Mouse (Mus musculus) lung, embryonic 15.5 days (tissue): ENCODE results near the gene Rcor1. TPM values are rescaled to one million over a fixed set of nuclear protein-coding genes. Genes with fewer than 3 reads are reported as not detected.

ENCODE experiments used
- ATAC-seq: fragments of 200-750 bp; cut with Nextera tagmentation; 2 replicates; pipeline ENCODE4 v1.8.0; 2017; ENCODE audit warnings: moderate number of reproducible peaks, borderline replicate concordance; ENCODE audit not compliant: low FRiP score, low TSS enrichment; ENCODE audit errors: extremely low read depth
- H3K27ac ChIP-seq: fragments of 300-500 bp; sonication (generic); 2 replicates; pipeline ENCODE4 v1.5.1; 2015; ENCODE audit warnings: moderate library complexity, mild to moderate bottlenecking, inconsistent platforms
- H3K27me3 ChIP-seq: fragments of 300-500 bp; sonication (generic); 2 replicates; pipeline ENCODE4 v1.6.1; 2015; ENCODE audit warnings: inconsistent platforms
- H3K36me3 ChIP-seq: fragments of 300-500 bp; sonication (generic); 2 replicates; pipeline ENCODE4 v1.6.1; 2015; ENCODE audit warnings: inconsistent platforms
- H3K4me1 ChIP-seq: fragments of 300-500 bp; sonication (generic); 2 replicates; pipeline ENCODE4 v1.6.1; 2015; ENCODE audit warnings: inconsistent platforms
- H3K4me2 ChIP-seq: fragments of 300-500 bp; sonication (generic); 2 replicates; pipeline ENCODE4 v1.6.1; 2015; ENCODE audit warnings: inconsistent platforms, mild to moderate bottlenecking, moderate library complexity
- H3K4me3 ChIP-seq: fragments of 300-500 bp; sonication (generic); 2 replicates; pipeline ENCODE4 v1.5.1; 2015; ENCODE audit warnings: mild to moderate bottlenecking, inconsistent platforms
- H3K9ac ChIP-seq: fragments of 300-500 bp; sonication (generic); 2 replicates; pipeline ENCODE4 v1.6.1; 2015; ENCODE audit warnings: inconsistent platforms
- H3K9me3 ChIP-seq: fragments of 300-500 bp; sonication (generic); 2 replicates; pipeline ENCODE4 v1.6.1; 2016; ENCODE audit warnings: inconsistent platforms
- WGBS: fragments of 180-500 bp; shearing (Covaris S2); methylation state at CpG from one replicate; pipeline ENCODE4 v1.1.7; 2015; 5-methylcytosine and 5-hydroxymethylcytosine counted together
- polyA plus RNA-seq: library from polyadenylated mRNA; unstranded; fragments of >200 nt; fragmentation: Nextera tagmentation; extraction: Ambion mirVana; gene quantifications from 2 replicates; pipeline ENCODE4 v1.2.1, GENCODE M21; 2015

Gene Rcor1
- 10.9 and 11.4 TPM in 2 replicates for polyA plus RNA-seq

GRCm38 (mm10) chr12:111038976-111039612 is at the start of gene Rcor1:
Gene Rcor1, plus strand, starts transcription at chr12:111039351.
- Histone ChIP-seq H3K27me3 (no peaks in the 10 kb centered on the region), H3K36me3 (peaks cover 5% of the 10 kb centered on the region; the same call in 1 of the 2 replicates), H3K9me3 (no peaks in the 10 kb centered on the region), H3K9ac (peak within 1 kb of the TSS; percentile 93), H3K4me2 (peak within 1 kb of the TSS; percentile 92), H3K4me3 (peak within 1 kb of the TSS; percentile 93), H3K27ac (peak within 1 kb of the TSS; percentile 99), H3K4me1 (peaks cover 28% of the 10 kb centered on the region)
- WGBS: under 1% methylated on average over 31 of the region's 76 CpGs
- ATAC-seq: peak; percentile 98

- H3K36me3 ChIP-seq: no peaks in the 10 kb centered on the region
- ATAC-seq: no peak
- H3K4me1 ChIP-seq: peaks cover 23% of the 10 kb centered on the region
- no peaks in the 10 kb centered on the region for H3K9me3 ChIP-seq
- no peak overlapping the region for H3K27ac ChIP-seq
- H3K9ac ChIP-seq: no peak overlapping the region
- no peak overlapping the region for H3K4me2 ChIP-seq
- H3K27me3 ChIP-seq: no peaks in the 10 kb centered on the region
- no peak overlapping the region for H3K4me3 ChIP-seq
- 85% methylated on average over 3 of the region's 3 CpGs for WGBS
These were observed 49.7 kb upstream of the Rcor1 start for GRCm38 (mm10) chr12:110989409-110989808.

DNA sequence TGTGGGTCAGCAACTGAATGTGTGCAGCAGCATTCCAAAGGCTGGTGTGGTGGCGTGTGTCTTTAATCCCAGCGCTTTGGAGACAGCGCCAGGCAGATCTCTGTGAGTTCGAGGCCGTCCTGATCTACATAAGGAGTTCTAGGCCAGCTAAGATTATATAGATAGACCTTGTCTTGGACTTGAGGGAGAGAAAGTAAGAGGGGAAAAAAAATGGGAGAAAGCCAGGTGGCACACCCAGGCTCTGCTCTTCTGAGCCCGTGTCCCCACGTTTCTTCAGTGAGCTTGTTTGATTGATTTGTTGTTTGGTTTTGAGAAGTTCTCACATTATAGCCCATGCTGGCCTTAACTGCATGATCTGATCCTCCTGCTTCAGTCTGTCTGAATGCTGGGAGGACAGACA is 48.7 kb upstream of the Rcor1 start:
- WGBS: 84% methylated on average over 7 of the region's 7 CpGs
- peaks cover 20% of the 10 kb centered on the region for H3K4me1 ChIP-seq
- H3K36me3 ChIP-seq: no peaks in the 10 kb centered on the region
- H3K4me3 ChIP-seq: no peak overlapping the region
- H3K9me3 ChIP-seq: no peaks in the 10 kb centered on the region
- no peak overlapping the region for H3K9ac ChIP-seq
- no peak overlapping the region for H3K27ac ChIP-seq
- ATAC-seq: no peak
- H3K4me2 ChIP-seq: no peak overlapping the region
- no peaks in the 10 kb centered on the region for H3K27me3 ChIP-seq

DNA sequence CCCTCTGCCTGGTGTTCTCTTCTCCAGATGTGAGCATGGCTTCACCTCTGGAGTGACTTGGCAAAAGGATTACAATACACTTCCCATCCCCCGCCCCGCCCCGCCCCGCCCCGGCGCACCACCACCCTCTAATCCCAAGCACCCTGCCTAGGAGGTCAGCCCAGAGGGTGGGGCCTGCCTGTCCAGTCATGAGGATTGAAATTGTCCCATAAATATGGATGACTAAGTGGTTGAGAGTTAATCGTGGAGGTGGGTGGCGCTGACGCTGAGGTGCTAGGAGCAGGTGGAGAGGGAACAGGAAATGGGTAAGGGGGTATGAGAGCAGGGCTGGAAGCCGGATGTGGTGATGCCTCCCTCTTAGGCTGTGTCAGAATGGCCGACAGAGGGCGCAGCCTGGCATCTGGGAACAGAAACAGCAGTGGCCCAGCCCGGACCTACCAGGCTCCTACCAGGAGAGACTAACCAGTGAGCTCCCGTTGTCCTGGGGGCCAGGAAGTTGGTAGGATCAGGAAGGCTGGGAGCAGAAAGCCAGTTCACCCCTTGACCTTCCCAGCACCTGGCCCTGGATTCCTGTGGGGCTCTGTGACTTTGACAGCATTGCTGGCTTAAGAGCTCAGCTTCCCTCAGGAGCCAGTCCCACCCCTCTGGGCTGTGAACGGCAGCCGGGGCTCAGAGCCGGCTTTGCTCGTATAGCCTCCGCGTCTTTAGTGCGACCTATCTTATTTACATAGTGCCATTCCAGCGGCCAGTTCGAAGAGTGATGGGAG is 47.6 kb upstream of the Rcor1 start:
- Histone ChIP-seq H3K4me3 (peak overlapping the region; percentile 54), H3K4me1 (peaks cover 20% of the 10 kb centered on the region), H3K4me2 (peak overlapping the region; percentile 74), H3K36me3 (no peaks in the 10 kb centered on the region), H3K9me3 (no peaks in the 10 kb centered on the region), H3K27ac (peak overlapping the region; percentile 77), H3K27me3 (no peaks in the 10 kb centered on the region), H3K9ac (peak overlapping the region; percentile 69)
- peak; percentile 91 for ATAC-seq
- 3% methylated on average over 23 of the region's 23 CpGs for WGBS

- Histone ChIP-seq H3K4me3 (peak overlapping the region; percentile 54), H3K36me3 (no peaks in the 10 kb centered on the region), H3K9me3 (no peaks in the 10 kb centered on the region), H3K27me3 (no peaks in the 10 kb centered on the region), H3K9ac (peak overlapping the region; percentile 69), H3K4me1 (peaks cover 20% of the 10 kb centered on the region), H3K4me2 (peak overlapping the region; percentile 74), H3K27ac (peak overlapping the region; percentile 77)
- peak; percentile 92 for ATAC-seq
- WGBS: 1% methylated on average over 24 of the region's 24 CpGs
These were observed 47.0 kb upstream of the Rcor1 start for GRCm38 (mm10) chr12:110992128-110992553.

GRCm38 (mm10) chr12:110992771-110993170 is 46.4 kb upstream of the Rcor1 start:
- Histone ChIP-seq H3K9ac (peak overlapping the region; percentile 69), H3K27ac (peak overlapping the region; percentile 77; the same call in 1 of the 2 replicates), H3K36me3 (no peaks in the 10 kb centered on the region), H3K4me1 (peaks cover 20% of the 10 kb centered on the region), H3K4me2 (peak overlapping the region; percentile 74), H3K4me3 (peak overlapping the region; percentile 54; the same call in 1 of the 2 replicates), H3K9me3 (no peaks in the 10 kb centered on the region), H3K27me3 (no peaks in the 10 kb centered on the region)
- no peak for ATAC-seq
- WGBS: 80% methylated on average over 12 of the region's 12 CpGs

DNA sequence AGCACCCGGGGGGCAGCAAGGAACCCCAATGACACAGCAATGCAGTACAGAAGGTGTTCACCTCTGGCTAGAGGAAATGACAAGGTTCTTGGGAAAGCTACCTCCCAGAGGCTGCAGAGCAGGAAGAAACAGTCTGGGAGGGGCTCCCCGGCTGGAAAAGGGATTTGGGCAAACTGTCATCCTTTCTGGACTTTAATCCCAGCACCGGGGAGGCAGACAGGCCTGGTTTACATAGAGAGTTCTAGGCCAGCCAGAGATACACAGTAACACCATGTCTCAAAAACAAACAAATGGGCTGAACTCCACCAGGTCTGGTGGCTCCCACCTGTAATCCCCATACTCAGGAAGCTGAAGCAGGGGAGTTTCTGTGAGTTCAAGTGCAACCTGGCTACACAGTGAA is 45.9 kb upstream of the Rcor1 start:
- Histone ChIP-seq H3K9ac (no peak overlapping the region), H3K4me1 (peaks cover 20% of the 10 kb centered on the region), H3K4me3 (no peak overlapping the region), H3K4me2 (no peak overlapping the region), H3K27me3 (no peaks in the 10 kb centered on the region), H3K9me3 (no peaks in the 10 kb centered on the region), H3K36me3 (no peaks in the 10 kb centered on the region), H3K27ac (no peak overlapping the region)
- 78% methylated on average over 3 of the region's 3 CpGs for WGBS
- no peak for ATAC-seq

DNA sequence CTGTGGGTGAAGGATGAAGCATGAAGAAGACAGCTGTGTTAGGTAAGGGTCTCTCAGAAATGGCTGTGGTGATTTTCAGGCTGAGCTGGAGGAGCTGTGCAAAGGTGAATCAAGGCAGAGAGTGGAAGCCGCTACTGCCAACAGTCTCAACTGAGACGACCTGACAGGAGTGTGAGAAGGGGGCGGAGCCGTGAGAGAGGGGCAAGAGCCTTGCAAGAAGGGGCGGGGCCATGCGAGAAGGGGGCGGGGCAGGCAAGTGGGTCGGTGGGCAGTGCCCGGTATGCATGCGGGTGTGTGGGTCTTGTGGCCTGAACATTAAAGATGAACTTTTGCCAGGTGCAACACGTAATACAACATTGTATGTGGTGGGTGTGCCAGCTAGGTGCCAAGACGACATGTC is 44.5 kb upstream of the Rcor1 start:
- H3K4me2 ChIP-seq: no peak overlapping the region
- no peak overlapping the region for H3K27ac ChIP-seq
- no peaks in the 10 kb centered on the region for H3K9me3 ChIP-seq
- 24% methylated on average over 12 of the region's 12 CpGs for WGBS
- ATAC-seq: no peak
- H3K36me3 ChIP-seq: no peaks in the 10 kb centered on the region
- no peak overlapping the region for H3K9ac ChIP-seq
- no peaks in the 10 kb centered on the region for H3K27me3 ChIP-seq
- peaks cover 20% of the 10 kb centered on the region for H3K4me1 ChIP-seq
- no peak overlapping the region for H3K4me3 ChIP-seq

- no peak overlapping the region for H3K4me3 ChIP-seq
- WGBS: 95% methylated on average over 11 of the region's 11 CpGs
- no peak overlapping the region for H3K4me2 ChIP-seq
- H3K36me3 ChIP-seq: no peaks in the 10 kb centered on the region
- H3K9ac ChIP-seq: no peak overlapping the region
- H3K4me1 ChIP-seq: peaks cover 7% of the 10 kb centered on the region; the same call in 1 of the 2 replicates
- no peaks in the 10 kb centered on the region for H3K9me3 ChIP-seq
- no peak for ATAC-seq
- H3K27me3 ChIP-seq: no peaks in the 10 kb centered on the region
- H3K27ac ChIP-seq: no peak overlapping the region
These were observed 41.1 kb upstream of the Rcor1 start for GRCm38 (mm10) chr12:110998092-110998491.

- H3K4me2 ChIP-seq: no peak overlapping the region
- ATAC-seq: no peak
- H3K4me1 ChIP-seq: 0 out of 2 replicates have a peak, but pooled peaks cover under 1% of the 10 kb centered on the region
- H3K27me3 ChIP-seq: no peaks in the 10 kb centered on the region
- H3K36me3 ChIP-seq: no peaks in the 10 kb centered on the region
- no peak overlapping the region for H3K9ac ChIP-seq
- WGBS: 46% methylated on average over 2 of the region's 2 CpGs
- H3K9me3 ChIP-seq: no peaks in the 10 kb centered on the region
- no peak overlapping the region for H3K27ac ChIP-seq
- H3K4me3 ChIP-seq: no peak overlapping the region
These were observed 39.3 kb upstream of the Rcor1 start for GRCm38 (mm10) chr12:110999820-111000219.

- H3K9me3 ChIP-seq: no peaks in the 10 kb centered on the region
- no peak overlapping the region for H3K27ac ChIP-seq
- H3K36me3 ChIP-seq: no peaks in the 10 kb centered on the region
- H3K4me2 ChIP-seq: no peak overlapping the region
- H3K4me1 ChIP-seq: no peaks in the 10 kb centered on the region; the same call in 1 of the 2 replicates
- no peak overlapping the region for H3K4me3 ChIP-seq
- ATAC-seq: no peak
- no peaks in the 10 kb centered on the region for H3K27me3 ChIP-seq
- WGBS: 88% methylated on average over 7 of the region's 7 CpGs
- H3K9ac ChIP-seq: no peak overlapping the region
These were observed 38.2 kb upstream of the Rcor1 start for GRCm38 (mm10) chr12:111000956-111001355.

GRCm38 (mm10) chr12:111004142-111004541 is 35.0 kb upstream of the Rcor1 start:
- Histone ChIP-seq H3K36me3 (no peaks in the 10 kb centered on the region), H3K4me2 (no peak overlapping the region), H3K4me1 (peaks cover 27% of the 10 kb centered on the region), H3K27me3 (no peaks in the 10 kb centered on the region), H3K9ac (no peak overlapping the region), H3K9me3 (no peaks in the 10 kb centered on the region), H3K4me3 (no peak overlapping the region), H3K27ac (no peak overlapping the region)
- WGBS: 69% methylated on average over 9 of the region's 9 CpGs
- no peak for ATAC-seq
